Mouse (Mus musculus): ENCODE data around the gene Sh3kbp1. TPM values are rescaled to one million over a fixed set of nuclear protein-coding genes. Genes with fewer than 3 reads are reported as not detected.

Gene Sh3kbp1
- polyA plus RNA-seq, 1 experiment = 30.3 TPM

DNA sequence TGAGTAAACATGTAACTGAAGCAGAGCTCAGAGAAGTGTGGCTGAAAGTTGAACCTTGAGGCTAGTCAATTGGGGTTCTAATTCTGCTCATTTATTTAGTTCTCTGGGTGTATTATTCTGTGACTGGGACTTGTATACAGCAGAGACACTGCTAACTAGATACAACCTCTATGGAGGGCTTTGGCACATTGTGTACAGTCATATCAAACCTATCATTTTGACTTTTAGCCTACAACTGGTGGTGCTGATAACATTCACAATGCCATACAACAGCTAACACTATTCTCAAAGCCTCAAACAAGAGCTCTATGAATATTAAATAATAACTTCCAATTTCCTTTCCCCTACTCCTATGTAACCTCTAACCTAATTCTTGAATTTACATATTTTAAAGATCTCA is 129.2 kb downstream of the Sh3kbp1 start:
- Histone ChIP-seq H3K27ac (ENCODE audit: insufficient read depth, low read length) (no peak overlapping the region), H3K4me1 (ENCODE audit: control insufficient read depth, insufficient read depth, insufficient read length) (peaks cover 16% of the 10 kb centered on the region), H3K36me3 (ENCODE audit: control insufficient read depth, insufficient read depth, low read length) (no peaks in the 10 kb centered on the region), H3K4me3 (ENCODE audit: extremely low read depth, insufficient read depth, insufficient read length) (no peak overlapping the region), H3K27me3 (ENCODE audit: control insufficient read depth, insufficient read depth, low read length) (no peaks in the 10 kb centered on the region)
- TF ChIP-seq CTCF (IDR thresholded peaks at IDR 0.05; ENCODE audit: extremely low read depth, insufficient read depth, insufficient read length, insufficient replicate concordance) (no peak), POLR2A (IDR thresholded peaks at IDR 0.05; ENCODE audit: low read depth, low read length) (no peak)
- no peak for DNase-seq (ENCODE audit: low read depth in 1 of 2, low spot score in 2 of 2)

- DNase-seq (ENCODE audit: low read depth in 1 of 2, low spot score in 2 of 2) = no peak
- Histone ChIP-seq H3K27me3 (ENCODE audit: control insufficient read depth, insufficient read depth, low read length) (no peaks in the 10 kb centered on the region), H3K4me1 (ENCODE audit: control insufficient read depth, insufficient read depth, insufficient read length) (peaks cover 11% of the 10 kb centered on the region), H3K27ac (ENCODE audit: insufficient read depth, low read length) (peak overlapping the region; percentile 95), H3K36me3 (ENCODE audit: control insufficient read depth, insufficient read depth, low read length) (no peaks in the 10 kb centered on the region), H3K4me3 (ENCODE audit: extremely low read depth, insufficient read depth, insufficient read length) (no peak overlapping the region)
- TF ChIP-seq POLR2A (IDR thresholded peaks at IDR 0.05; ENCODE audit: low read depth, low read length) = no peak
- 43% methylated on average over 7 of the region's 7 CpGs for WGBS
Measured at GRCm38 (mm10) chrX:159756901-159757821, 130.1 kb downstream of the Sh3kbp1 start.

- Histone ChIP-seq H3K4me1 (ENCODE audit: control insufficient read depth, insufficient read depth, insufficient read length) (peaks cover 11% of the 10 kb centered on the region), H3K27ac (ENCODE audit: insufficient read depth, low read length) (peak overlapping the region; percentile 95), H3K36me3 (ENCODE audit: control insufficient read depth, insufficient read depth, low read length) (no peaks in the 10 kb centered on the region), H3K27me3 (ENCODE audit: control insufficient read depth, insufficient read depth, low read length) (no peaks in the 10 kb centered on the region), H3K4me3 (ENCODE audit: extremely low read depth, insufficient read depth, insufficient read length) (no peak overlapping the region)
- 35% methylated on average over 5 of the region's 5 CpGs for WGBS
- peak; percentile 55 to 58 for DNase-seq (ENCODE audit: low read depth in 1 of 2, low spot score in 2 of 2)
- TF ChIP-seq POLR2A (IDR thresholded peaks at IDR 0.05; ENCODE audit: low read depth, low read length) (no peak), CTCF (IDR thresholded peaks at IDR 0.05; ENCODE audit: extremely low read depth, insufficient read depth, insufficient read length, insufficient replicate concordance) (no peak)
Measured at GRCm38 (mm10) chrX:159757854-159758540, 130.9 kb downstream of the Sh3kbp1 start.

DNA sequence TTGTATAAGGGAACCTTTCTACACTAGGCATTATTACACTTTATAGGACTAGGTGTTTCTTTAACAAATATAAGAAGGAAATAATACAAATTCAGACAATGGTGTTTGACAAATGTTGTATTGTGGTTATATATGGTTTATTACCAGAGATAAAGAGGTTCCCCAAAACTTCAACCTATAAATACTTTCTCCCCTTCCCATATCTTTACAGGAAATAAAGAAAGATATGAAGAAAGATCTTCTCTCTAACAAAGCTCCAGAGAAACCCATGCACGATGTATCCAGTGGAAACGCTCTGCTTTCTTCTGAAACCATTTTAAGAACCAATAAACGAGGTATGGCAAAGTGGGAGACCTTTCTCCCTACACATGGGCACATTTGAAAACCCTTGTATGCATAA is 136.7 kb downstream of the Sh3kbp1 start:
- no peak for DNase-seq (ENCODE audit: low read depth in 1 of 2, low spot score in 2 of 2)
- Histone ChIP-seq H3K27ac (ENCODE audit: insufficient read depth, low read length) (no peak overlapping the region), H3K4me3 (ENCODE audit: extremely low read depth, insufficient read depth, insufficient read length) (no peak overlapping the region), H3K36me3 (ENCODE audit: control insufficient read depth, insufficient read depth, low read length) (no peaks in the 10 kb centered on the region), H3K27me3 (ENCODE audit: control insufficient read depth, insufficient read depth, low read length) (no peaks in the 10 kb centered on the region), H3K4me1 (ENCODE audit: control insufficient read depth, insufficient read depth, insufficient read length) (peaks cover 5% of the 10 kb centered on the region; the same call in 1 of the 2 replicates)
- TF ChIP-seq CTCF (IDR thresholded peaks at IDR 0.05; ENCODE audit: extremely low read depth, insufficient read depth, insufficient read length, insufficient replicate concordance) = no peak
- WGBS = 75% methylated on average over 3 of the region's 3 CpGs

DNA sequence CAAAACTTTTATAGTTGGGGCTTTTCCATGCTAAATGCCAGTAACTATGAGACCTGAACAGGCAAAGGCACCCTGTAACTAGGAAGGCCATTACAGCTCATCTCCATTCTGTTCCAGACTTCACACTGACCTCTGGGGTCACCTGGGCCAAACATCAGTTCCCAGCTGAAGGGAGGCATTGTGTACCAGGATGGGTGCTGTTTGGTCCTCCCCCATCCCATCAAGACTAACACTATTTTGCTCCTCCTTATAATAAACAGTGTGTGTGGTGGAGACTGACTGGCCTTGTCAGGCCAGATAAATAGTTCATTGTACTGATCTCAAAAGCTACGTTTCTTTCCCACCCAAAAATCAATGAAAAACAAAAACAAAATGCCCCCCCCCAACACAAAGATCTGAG is 138.8 kb downstream of the Sh3kbp1 start:
- no peaks in the 10 kb centered on the region for H3K27me3 ChIP-seq (ENCODE audit: control insufficient read depth, insufficient read depth, low read length)
- no peak for TF ChIP-seq POLR2A (IDR thresholded peaks at IDR 0.05; ENCODE audit: low read depth, low read length)
- no peak for TF ChIP-seq CTCF (IDR thresholded peaks at IDR 0.05; ENCODE audit: extremely low read depth, insufficient read depth, insufficient read length, insufficient replicate concordance)
- peaks cover 9% of the 10 kb centered on the region; the same call in 1 of the 2 replicates for H3K4me1 ChIP-seq (ENCODE audit: control insufficient read depth, insufficient read depth, insufficient read length)
- 0 out of 2 replicates have a peak overlapping the region, but pooled peaks have one; percentile 47 for H3K27ac ChIP-seq (ENCODE audit: insufficient read depth, low read length)
- 82% methylated on average over 1 of the region's 1 CpGs for WGBS
- H3K36me3 ChIP-seq (ENCODE audit: control insufficient read depth, insufficient read depth, low read length) = no peaks in the 10 kb centered on the region
- no peak for DNase-seq (ENCODE audit: low read depth in 1 of 2, low spot score in 2 of 2)
- no peak overlapping the region for H3K4me3 ChIP-seq (ENCODE audit: extremely low read depth, insufficient read depth, insufficient read length)

GRCm38 (mm10) chrX:159769005-159769404 is 141.9 kb downstream of the Sh3kbp1 start:
- Histone ChIP-seq H3K27me3 (ENCODE audit: control insufficient read depth, insufficient read depth, low read length) (no peaks in the 10 kb centered on the region), H3K36me3 (ENCODE audit: control insufficient read depth, insufficient read depth, low read length) (no peaks in the 10 kb centered on the region), H3K4me3 (ENCODE audit: extremely low read depth, insufficient read depth, insufficient read length) (peak overlapping the region; percentile 51), H3K27ac (ENCODE audit: insufficient read depth, low read length) (peak overlapping the region; percentile 83), H3K4me1 (ENCODE audit: control insufficient read depth, insufficient read depth, insufficient read length) (peaks cover 18% of the 10 kb centered on the region; the same call in 1 of the 2 replicates)
- WGBS = 43% methylated on average over 2 of the region's 2 CpGs
- DNase-seq (ENCODE audit: low read depth in 1 of 2, low spot score in 2 of 2) = peak in 1 of 2 experiments; percentile 11
- TF ChIP-seq POLR2A (IDR thresholded peaks at IDR 0.05; ENCODE audit: low read depth, low read length) (no peak), CTCF (IDR thresholded peaks at IDR 0.05; ENCODE audit: extremely low read depth, insufficient read depth, insufficient read length, insufficient replicate concordance) (no peak)

Data from spleen, adult 2 months (tissue).